Mouse (Mus musculus) gastrocnemius, adult 18-20 months (tissue): Measurements from ENCODE around the gene Grip1. TPM values are rescaled to one million over a fixed set of nuclear protein-coding genes. Genes with fewer than 3 reads are reported as not detected.

Experiments
- DNase-seq: peaks from one replicate; pipeline ENCODE4 v3.0.0; 2021; ENCODE audit warnings: low spot score
- long read RNA-seq, 2 experiments: library from polyadenylated mRNA; stranded (forward); transcript quantifications; one replicate each; pipeline ENCODE4 v2.0.0; 2021
- total RNA-seq, 2 experiments: library from RNA; stranded (reverse); gene quantifications; 2 replicates each; pipeline ENCODE4 v1.2.3; 2021

The Grip1 gene
- total RNA-seq: not detected
- long read RNA-seq, experiment 1: 0 reads
- long read RNA-seq, experiment 2: 0 reads

DNA sequence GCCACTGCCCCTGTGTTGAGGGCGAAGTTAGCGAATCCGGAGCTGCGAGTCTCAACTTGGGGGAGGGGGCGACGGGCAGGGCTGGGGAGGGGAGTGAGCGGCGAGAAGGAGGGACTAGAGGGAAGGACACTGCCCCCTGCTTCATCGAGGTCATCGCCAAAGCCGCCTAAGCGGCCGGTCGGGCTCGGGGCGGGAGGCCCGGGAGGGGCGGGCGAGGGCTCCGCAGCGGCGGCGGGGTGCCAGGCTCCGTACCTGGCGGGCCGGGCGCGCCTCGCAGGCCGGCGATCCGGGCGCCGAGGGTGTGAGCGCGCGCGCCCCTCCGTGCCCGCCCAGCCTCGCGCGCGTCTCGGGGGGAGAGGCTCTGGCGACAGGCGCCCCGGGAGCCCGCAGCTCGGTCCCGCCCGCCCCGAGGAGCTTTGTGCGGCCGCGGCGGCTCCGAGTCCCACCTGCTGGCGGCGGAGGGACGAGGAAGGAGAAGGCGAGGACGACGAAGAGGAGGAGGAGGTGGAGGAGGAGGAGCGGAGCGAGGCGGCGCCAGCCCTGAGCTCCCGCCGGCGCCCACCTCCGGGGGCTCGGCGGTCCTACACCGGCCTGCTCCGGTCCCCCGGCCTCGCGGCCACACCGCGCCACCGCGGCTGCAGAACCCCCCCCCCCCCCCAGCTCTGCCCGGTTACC lies at the start of gene Grip1:
Gene Grip1, plus strand, starts transcription at position 400 of the 675 bp plus-strand sequence.
- no peak for DNase-seq

DNA sequence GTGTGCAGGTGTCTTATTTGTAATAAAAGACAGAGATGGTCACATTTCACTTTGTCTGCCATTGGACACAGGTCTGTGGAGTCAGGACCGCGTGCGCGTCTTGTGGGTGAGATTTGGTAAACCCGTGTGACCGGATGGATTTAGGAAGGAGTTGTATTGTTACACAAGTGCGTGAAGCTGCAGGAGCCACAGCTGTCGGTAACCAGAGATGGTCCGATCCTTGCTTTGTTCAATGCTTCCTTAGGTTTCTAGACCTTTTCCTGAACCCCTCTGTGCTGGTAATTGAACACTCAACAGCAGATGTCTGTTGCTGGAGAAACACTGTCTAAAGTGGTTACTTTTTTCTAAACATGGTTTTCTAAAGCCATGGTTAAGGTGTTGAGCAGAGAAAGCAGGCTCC lies 48.5 kb upstream of the Grip1 start:
- DNase-seq: no peak

DNA sequence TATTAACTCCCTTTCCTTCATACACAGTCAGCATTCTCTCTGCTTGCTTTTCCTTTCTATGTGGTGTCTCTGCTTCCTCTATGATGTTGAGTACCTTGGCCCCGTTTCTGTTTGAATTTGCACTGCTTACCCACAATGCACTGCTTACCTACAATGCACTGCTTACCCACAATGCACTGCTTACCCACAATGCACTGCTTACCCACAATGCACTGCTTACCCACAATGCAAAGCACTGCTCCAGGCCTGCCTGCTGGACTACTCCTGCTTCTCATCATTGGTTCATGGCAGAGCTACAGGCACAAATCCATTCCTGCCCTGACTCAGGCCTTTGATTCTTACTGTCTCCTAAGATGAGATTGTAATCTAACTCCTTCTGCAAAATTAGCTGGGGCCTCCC lies 48.0 kb upstream of the Grip1 start:
- no peak for DNase-seq

DNA sequence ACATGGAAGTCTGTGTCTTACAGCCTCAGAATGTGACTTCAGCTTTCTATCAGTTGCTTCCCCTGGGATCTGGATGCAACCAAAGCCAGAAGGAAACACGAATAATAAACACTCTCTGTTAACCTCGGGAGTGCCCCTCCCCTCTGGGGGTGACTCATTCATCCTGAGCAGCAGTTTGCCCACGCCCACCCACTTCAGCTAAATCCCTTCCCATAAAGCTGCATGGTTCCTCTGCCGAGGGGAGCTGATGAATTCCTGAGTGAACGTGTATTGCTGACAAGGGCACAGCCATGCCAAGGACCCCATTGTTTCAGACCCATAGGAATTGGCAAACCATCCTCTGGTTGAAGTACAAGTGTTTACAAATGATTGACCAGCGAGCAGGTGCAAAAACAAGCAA lies 45.3 kb upstream of the Grip1 start:
- DNase-seq: no peak

DNA sequence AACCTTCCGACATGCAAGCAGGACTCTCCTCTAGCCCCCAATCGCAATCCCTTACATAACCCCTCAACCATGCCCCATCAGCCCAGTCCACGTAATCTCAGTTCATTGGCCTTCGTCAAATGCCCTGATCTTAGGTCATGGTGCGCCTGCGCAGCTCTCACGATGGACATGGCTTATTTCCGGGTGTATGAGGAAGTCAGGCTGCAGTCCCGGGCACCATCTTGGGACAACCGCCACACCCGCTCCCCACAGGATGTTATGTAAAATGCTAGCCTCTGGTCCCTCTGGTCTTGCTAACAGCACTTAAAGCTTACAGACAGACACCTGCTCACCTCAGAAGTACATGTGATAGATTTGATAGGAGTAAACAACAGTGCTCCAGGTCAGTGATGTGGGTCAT lies 40.4 kb upstream of the Grip1 start:
- no peak for DNase-seq

DNA sequence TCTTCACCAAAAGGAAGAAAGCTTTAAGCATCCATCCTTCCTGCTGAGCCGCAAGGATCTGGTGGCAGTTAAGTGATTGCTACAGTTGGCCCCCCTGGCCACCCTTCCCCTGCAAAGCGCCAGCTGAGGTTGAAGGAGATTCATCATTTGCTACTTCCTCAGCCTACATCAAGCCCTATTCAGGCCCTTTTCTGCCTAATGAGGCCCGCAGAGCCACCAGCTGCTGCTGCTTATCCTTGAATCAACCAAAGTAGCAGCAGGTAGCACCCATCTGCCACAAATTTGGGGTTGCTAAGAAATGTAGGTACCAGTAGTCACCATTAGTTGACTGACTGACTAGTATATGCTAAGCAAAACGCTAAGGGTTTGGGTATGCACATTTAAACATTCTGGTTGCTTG lies 38.5 kb upstream of the Grip1 start:
- DNase-seq: no peak

DNA sequence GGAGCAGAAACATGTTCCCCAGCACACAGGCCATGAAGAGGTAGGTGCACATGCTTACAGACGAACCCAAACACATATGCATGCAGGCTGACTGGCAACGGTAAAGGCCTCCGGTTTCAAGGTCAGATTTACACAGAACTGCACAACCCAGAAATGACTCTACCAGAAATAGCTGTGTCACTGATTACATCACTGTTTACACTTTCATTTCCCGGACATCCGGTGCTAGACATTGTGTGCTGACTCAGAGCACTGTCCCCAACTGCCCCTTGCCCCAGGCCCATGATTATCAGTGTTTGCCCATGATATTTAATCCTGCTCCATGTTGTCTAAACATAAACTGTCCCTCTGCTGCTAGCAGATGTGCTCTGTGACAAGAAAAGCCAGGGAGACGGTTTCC lies 32.2 kb upstream of the Grip1 start:
- DNase-seq: no peak

DNA sequence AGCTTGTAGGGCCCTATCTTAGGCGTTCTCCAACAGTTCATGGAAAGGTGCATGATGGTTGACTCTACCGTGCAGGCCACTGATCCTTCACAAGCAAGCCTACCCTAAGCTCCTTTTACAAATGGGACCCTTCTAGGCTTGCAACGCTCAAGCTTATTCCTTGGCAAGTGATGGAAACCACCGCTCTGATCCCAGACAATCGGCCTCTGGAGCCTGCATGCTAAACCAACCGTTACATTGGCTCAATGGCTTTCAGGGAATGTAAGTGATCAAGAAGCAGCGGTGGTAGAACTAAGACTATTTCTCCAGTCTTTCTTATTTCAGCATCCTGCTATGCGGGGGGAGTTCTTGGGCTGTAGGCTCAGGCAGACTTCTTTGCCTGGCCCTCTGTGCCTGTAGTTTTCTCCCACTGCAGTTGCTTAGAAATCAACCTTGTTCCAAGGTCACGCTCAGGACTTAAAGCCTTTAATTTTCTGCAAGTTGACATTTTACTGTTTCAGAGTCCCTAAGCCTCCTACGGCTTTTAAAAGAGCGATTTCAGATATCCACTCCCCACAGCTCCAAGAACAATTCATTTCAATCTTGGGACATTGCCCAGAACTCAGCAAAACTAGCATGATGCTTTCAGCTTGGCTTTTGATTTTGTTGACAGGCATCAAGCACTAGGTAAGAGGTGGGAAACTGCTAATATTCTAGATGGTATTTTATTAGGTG lies 29.7 kb upstream of the Grip1 start:
- no peak for DNase-seq

DNA sequence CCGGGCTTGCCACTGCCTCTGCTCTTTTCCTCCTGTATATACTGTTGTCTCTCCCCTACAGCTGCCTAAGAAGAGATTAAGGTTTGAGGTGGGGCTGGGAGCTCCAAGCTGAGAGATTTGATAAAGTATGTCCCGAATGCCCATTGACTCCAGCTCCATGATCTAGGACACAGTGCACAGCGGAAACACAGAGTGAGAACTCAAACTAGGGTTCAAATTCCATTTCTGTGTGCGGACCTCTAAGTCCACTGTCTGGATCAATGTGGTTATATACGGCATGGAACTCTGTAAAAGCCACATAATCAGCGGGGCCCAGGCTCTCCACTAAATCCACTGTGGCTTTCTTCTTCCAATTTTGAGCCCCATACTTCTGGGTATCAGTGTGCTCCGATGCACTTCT lies 26.0 kb upstream of the Grip1 start:
- no peak for DNase-seq

DNA sequence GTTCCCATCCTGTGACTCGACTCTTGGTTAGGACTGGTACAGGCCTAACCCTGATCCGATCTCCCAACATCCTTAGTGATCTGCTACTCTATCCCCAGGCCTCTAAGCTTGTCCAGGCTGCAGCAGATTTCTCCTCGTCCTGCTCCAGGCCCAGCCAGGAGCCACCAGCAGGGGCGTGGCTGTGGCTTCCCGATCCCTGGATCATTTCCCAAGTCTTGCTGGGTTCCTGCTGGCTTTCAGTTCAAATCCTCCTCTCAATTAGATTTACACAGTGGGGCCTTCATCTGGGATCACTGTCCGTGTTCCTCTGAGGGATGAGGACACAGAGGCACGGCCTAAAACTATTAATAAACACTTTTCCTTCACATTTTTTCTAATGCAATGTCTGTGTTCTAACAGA lies 25.5 kb upstream of the Grip1 start:
- DNase-seq: no peak

DNA sequence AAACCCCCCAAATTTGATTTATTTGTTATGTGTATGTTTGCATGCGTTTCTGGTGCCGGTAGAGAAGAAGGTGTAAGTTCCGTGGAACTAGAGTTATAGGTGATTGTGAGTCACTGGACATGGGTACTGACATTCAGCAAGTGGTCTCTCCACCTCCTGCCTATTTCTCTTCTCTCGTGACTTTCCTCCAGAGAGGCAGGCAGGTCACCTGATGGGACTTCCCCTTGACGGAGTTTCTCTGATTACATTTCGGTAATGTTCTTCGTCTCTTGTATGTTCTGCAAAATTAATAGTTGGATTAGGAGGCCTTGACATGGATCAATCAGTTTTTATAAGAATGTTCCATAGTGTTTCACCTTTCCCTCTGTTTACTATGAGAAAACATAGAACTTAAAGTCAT lies 23.4 kb upstream of the Grip1 start:
- DNase-seq: no peak

DNA sequence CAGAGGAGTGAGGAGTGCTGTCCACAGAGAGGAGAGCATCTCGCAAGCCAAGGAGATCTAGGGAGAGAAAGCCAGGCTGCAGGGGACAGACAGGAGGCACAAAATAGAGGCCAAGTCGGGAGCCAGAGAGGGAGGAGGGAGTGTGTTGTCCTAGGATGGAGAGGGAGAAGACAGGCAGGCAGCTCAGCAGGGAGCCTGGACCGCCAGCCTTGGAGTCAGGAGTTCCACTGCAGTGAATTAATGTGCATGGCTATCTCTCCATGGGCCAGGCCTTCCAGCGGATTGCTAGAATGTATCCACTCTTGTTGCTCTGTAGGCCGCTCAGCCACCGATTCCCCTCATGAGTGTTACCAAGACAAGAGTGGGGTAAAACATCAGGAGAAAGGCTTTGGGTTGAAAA lies 21.8 kb upstream of the Grip1 start:
- no peak for DNase-seq

DNA sequence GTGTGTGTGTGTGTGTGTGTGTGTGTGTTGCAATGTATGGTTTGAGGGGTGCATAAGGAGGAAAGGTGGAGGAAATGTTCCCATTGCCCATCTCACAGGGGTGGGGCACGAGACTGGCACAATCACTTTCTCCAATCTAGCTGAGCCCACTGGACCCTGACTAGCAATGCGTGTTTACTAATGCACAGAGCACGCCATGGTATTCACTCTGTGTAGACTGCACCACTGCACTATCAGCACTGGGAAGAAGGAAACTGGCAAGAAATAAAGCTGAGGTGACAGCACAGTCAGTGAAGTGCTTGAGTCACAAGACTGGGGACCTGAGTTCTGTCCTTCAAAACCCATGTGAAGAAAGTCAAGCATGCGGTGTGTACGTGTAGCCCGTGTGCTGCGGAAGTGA lies 17.8 kb upstream of the Grip1 start:
- DNase-seq: no peak

DNA sequence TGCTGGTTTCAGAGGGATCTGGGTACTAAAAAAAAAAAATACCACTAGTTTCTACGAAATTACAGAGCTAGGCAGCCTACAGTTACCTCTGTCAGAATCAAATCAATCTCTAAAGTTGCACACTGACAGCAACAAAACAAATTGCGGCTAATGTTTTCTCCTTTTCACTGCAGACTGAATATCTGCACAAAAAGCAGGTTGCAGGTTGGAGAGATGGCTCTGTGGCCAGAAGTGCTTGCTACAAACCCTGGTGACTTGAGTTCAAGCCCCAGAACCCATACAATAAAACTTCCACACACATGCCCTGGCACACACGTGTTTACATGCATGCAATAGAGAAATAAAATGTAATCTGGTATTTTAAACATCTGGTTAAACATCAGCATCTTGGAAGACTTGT lies 16.3 kb upstream of the Grip1 start:
- no peak for DNase-seq

DNA sequence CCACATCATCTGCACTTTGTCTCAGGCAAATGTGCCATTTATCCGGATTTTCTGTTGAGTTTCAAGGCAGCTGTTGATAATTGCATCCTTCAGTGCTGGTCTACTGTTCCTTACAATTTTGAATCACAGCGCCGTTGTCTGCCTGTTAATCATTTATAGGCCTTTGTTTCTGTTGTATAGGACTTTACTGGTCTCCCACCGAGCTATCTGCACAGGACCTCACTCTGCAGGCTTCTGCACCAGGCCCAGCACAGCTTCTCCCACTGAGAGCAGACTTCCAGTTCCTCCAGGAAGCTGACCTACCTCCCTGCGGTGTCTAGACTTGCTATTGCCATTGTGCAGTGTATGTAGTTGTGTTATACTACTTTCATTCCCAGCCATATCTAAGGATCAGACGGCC lies 11.9 kb upstream of the Grip1 start:
- no peak for DNase-seq

DNA sequence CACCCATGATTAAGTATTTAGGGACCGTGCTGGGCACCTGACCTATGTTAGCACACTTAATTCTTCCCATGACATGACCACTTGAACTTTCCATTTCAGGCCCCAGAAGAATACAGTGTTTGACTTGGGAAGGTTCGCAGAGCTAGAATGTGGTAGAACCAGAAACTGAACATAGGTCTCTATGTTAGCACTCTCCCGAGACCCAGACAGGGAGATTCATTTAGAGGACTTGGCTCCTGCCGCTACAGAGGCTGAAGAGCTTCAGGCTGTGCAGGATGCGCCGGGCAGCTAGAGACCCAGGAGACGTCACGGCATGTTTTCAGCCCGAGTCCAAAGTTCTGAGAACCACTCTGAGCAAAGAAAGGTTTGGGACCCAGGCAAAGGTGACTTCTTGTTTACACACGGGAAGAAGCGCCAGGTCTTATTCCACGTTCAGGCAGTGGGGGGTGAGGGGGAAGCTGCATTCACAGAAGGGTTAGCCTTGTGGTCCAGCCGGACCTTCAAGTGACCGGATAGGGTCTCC lies 6.2 kb upstream of the Grip1 start:
- DNase-seq: no peak

DNA sequence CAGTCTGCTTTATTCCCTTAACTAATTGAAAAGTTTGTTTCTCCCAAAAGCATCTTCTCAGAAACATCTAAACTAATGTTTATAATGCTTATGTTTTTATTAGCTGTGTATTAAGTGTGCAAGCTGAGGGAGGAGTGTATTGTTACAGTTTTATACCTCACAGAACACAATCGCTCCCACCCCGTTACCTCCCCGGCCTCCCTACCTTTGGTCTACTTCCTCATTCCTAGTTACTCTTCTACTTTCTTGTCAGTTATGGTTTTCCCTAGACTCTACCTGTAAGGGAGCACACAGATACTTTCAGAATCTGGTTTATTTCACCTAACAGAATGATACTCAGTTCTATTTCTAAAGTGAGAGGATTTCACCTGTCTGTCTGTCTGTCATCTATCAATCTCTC lies 5.7 kb upstream of the Grip1 start:
- DNase-seq: no peak

DNA sequence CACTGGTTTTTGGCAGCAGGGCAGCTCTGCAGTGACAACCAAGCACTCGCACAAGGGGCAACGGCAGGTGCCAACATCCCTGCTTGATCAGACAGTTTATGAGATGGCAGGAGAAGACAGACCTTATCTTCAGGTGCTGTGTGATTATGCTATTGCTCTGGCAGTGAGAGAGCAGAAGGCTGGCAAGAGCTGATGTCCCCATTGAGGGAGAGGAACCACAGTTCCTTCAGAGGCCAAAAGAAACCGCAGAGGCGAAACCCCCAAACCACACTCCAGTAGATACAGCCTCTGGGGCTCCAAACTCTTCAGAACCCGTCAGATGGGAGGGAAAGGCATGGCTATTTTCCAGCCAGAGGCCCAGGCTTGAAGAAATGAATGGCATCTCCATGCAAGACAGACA lies 932 bp upstream of the Grip1 start:
- DNase-seq: no peak

DNA sequence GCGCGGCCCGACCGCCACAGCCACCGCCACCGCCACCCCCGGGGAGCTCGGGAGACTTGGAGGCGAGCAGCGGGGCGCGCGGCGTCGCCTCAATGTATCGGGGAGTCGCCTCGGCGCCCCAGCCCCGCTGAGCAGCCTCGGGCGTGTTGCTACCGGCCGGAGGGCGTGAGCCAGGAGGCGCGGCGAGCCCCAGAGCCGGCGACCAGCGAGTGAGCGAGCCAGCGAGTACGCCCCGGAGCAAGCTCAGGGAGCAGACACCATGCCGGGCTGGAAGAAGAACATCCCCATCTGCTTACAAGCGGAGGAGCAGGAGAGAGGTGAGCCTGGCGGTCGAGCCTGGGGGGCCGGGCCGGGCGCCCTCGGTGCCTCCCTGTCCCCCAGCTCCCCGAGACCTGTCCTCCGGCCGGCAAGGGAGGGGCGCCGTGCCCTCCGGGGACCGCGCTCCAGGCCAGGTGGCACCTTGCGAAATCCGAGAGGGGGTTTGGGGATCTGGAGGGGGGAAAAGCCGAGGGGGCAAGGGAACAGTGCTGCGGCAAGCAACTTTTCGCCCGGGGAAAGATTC lies 557 bp downstream of the Grip1 start:
- DNase-seq: no peak

DNA sequence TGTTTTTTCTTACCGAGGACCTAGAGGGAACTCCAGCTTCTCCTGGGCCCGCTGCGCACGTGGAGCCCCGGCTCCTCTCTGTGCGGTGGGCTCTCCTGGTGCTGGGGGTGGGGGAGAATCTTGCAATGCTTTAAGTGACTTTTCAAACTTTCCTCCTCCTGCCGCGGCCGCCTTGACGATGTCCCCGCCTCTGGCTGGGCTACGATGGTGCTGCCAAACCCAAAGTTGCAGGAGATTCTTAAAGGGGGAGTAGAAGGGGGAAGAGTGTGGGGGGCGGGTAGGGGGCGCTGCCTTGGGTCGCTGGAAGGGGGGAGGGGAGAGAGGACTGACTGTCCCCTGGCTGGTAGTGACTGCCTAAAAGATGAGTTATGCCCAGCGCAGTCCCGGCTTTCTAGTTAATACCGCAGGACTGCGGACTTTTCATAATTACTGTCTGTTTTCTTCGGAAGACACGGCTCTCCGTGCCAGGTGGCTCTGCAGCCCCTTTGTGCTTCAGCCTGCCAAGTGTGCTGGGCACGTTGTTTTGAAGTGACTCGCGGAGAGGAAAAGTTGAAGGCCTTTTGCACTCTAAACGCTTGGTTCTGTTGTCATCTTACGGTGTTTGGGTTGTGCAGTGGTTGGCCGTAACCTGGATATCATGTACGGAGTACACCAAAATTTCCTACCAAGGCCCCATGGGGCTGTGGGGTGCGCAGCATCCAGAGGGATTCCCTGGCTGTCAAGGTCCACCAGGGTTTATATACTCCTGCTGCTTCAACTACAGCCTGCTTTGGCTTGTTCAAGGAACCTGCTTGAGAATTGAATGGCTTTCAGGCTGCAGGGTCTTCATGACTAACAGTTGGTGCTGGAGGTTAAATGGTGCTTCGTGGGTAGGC lies 1.3 kb downstream of the Grip1 start:
- DNase-seq: no peak

DNA sequence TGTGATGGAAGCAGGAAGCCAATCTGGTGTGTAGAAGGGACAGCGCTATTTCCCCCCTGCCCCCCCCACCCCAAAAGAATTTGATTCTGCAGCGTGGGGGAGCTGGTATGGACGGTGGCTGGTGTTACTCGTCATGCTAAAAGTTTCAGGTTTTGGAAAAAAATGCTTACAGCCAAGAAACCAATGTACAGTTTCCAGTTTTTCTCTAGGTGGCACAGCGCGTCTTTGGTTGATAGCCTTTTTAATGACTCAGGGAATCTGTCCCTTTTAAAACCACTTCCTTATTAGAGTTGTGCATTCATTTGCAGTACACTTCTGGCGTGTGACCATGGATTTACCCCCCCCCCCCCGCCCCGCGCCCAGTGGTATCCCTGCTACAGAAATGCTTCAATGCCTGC lies 1.9 kb downstream of the Grip1 start:
- DNase-seq: no peak

DNA sequence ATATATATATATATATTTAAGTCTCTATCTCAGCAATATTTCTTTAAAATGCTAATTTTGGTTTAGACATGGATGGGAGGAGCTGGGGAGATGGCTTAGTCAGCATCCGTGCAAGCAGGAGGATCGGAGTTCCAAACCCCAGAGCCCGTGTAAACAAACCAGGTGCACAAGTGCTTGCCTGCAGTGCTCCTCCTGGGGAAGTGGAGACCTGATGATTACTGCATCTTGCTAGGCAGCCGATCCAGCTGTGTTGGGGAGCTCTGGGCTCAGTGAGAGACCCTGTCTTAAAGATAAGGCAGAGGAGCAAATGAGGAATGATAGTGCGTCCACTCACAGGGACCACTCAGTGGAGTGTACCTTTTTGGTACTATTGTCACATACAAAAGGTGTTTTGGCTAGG lies 3.5 kb downstream of the Grip1 start:
- no peak for DNase-seq
